Mouse (Mus musculus) brain, embryonic 18.5 days (tissue): ENCODE results near the gene Zranb3.
"Not testable (repeated sequence)": the region's sequence is repeated elsewhere in the genome, so short reads cannot be mapped to it uniquely, and the experiment has no call there.

ENCODE experiments used
- DNase-seq: peaks from one replicate; pipeline ENCODE4 v3.0.0-alpha.2; 2012; ENCODE audit warnings: low read depth, low spot score

The Zranb3 gene

GRCm38 (mm10) chr1:127989876-127990731 lies 112.7 kb downstream of the Zranb3 start:
- DNase-seq = no peak

GRCm38 (mm10) chr1:127989387-127989786 lies 113.5 kb downstream of the Zranb3 start:
- DNase-seq = no peak

DNA sequence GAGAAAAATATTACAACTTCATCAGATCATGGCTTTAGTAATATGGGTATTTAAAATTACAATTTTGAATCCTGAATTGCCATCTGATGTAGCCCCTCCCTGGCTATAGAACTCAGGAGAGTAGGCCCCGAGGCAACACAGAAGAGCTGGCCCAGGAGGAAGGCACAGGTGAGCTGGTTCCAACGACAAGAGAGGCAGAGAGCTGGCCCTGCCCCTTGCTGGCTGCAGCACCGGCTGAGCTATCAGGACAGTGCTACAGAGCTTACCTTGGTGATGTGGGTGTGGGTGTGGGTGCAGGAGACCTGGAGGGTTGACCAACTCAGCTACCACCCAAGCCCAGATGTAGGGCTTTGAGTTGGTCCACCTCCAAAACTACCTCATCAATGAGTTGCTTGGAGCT lies 114.6 kb downstream of the Zranb3 start:
- DNase-seq = no peak

- no peak for DNase-seq
Observed at GRCm38 (mm10) chr1:127985391-127985790, 117.5 kb downstream of the Zranb3 start.

DNA sequence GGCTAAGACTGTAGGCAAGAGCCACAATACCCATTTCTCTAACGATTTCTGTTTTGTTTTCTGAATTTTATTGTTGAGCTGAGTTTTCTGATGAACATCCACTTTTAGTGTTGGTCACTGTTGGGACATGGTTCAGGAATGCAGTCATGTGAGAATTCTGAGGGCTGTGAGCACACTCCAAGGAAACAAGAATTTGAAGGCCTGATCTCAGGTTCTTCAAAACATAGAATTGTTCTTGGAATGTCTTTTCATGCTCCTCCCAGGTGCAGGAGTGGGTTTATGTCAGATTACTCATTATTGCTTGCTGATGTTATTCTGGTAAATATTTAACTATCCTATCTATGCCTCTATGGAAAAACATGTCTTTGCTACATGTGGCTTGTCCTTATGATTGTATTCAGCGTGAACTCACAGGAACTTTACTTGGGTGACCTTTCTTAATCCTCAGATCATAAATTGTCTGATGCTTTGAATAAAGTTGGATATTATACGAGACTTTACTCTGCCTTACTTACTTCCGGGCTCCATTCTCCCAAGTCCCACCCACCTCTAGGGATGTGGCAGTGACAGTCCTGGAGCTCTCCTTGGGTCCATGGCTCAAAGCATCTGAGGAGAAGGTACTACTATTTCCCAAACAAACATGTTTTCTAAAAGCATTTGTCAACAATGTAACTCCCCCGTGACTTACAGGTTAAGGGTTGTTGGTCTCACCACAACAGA lies 119.4 kb downstream of the Zranb3 start:
- no peak for DNase-seq

GRCm38 (mm10) chr1:127982268-127982667 lies 120.6 kb downstream of the Zranb3 start:
- DNase-seq = no peak

- no peak for DNase-seq
Observed at GRCm38 (mm10) chr1:127980911-127981559, 121.8 kb downstream of the Zranb3 start.

DNA sequence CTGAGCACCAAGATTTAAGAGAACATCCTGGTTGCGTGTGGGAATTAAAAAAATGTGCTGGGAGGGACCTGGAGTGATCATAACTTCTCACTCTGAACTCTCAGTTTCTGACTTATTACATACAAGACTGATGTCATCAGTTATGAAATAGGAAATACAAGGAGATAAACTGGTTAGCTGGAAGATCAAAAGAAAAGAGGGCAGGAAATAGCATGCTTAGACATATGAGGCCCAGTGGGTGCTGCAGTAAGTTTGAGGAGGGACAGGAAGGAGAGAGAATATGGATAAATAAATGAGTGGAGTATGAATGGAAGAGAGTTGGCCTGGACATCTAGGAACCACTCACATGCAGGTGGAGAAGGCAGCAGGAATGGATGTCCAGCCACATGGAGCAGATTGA lies 124.7 kb downstream of the Zranb3 start:
- no peak for DNase-seq

- DNase-seq = no peak
Observed at GRCm38 (mm10) chr1:127976106-127976505, 126.7 kb downstream of the Zranb3 start.

DNA sequence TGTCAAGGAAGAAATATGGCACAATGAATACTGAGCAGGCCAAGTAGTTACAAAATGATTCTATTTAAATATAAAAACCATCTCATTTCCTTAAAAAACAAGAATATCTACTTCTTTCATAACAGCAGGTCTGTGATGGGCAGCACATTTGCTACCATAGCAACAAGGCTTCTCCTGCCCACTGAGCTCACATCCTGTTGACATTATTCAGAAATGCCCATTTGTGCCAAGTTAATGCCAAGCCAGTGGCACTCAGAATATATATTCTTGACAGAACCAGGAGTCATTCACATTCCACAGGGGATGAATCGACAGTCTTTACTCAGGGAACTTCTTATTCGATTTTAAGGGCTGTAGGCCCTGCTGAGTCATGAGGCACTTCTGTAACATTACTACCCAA lies 127.2 kb downstream of the Zranb3 start:
- no peak for DNase-seq

GRCm38 (mm10) chr1:127974082-127974481 lies 128.8 kb downstream of the Zranb3 start:
- no peak for DNase-seq

GRCm38 (mm10) chr1:127970870-127971269 lies 132.0 kb downstream of the Zranb3 start:
- no peak for DNase-seq

GRCm38 (mm10) chr1:127963326-127963725 lies 139.5 kb downstream of the Zranb3 start:
- no peak for DNase-seq

GRCm38 (mm10) chr1:127961140-127961539 lies 141.7 kb downstream of the Zranb3 start:
- DNase-seq = no peak

DNA sequence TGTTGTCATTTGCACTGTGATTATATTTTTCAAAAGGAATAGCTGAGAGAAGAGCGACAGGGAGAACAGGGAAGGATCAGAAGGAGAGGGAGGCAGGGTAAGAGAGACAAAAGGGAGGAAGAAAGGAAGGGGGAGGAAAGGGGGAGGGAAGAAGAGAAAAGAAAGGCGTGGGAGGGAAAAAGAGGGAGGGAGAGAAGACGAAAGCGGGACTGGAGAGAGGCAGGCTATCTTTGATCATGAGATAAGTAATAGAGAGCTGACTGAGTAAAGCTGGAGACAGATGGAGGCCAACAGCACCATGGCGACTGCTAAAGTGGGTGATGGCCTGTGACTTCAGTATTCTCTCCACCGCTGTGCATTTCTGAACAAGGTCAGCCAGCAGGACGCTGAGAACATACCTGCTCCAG lies 143.5 kb downstream of the Zranb3 start:
- no peak for DNase-seq

GRCm38 (mm10) chr1:127958801-127959200 lies 144.0 kb downstream of the Zranb3 start:
- no peak for DNase-seq

DNA sequence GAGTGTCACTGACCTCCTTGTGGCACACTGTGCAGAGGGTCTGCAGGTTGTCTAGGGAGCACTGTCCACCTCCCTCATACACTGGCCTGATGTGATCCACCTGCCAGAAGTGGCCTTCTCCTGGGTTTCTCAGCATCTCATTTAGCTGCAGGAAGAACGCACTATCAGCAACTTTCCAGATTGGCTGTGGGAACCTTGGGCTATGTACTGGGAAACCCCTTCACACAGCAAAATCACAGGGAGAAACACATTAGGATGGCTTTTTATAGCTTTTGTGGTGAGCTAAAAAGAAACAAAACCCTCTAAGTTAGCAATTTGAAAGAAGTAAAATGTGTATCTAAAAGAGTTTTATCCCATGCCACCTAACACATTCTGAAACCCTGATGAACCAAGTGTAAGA lies 146.3 kb downstream of the Zranb3 start:
- no peak for DNase-seq

- no peak for DNase-seq
Observed at GRCm38 (mm10) chr1:127954800-127955199, 148.0 kb downstream of the Zranb3 start.

GRCm38 (mm10) chr1:127954198-127954597 lies 148.6 kb downstream of the Zranb3 start:
- DNase-seq = not testable (repeated sequence)

- no peak for DNase-seq
Observed at GRCm38 (mm10) chr1:127952276-127952675, 150.6 kb downstream of the Zranb3 start.

DNA sequence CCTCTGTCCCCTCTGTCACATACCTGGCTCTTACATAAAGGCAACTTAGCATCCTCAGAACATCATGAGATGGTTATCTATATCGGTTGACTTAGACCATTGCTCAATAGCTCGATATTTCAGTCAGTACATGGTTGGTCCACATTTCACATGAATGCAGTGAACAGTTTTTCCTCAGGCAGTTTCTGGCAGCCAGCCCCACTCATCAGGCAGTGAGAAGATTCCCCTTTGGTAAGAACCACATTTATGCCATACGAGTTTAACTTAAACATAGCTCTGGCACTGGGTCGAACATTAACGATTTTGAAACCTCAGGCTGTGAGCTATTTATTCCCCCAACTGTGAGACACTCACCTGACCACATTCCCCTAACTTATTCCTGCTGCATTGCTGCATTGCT lies 154.1 kb downstream of the Zranb3 start:
- DNase-seq = no peak

GRCm38 (mm10) chr1:127946615-127947249 lies 156.1 kb downstream of the Zranb3 start:
- DNase-seq = no peak
